Mouse (Mus musculus) stomach, postnatal 0 days (tissue): ENCODE data around the gene Prkg1.

Experiments used
- CTCF ChIP-seq: IDR thresholded peaks from 2 replicates; pipeline ENCODE4 v1.5.1; 2016; ENCODE audit warnings: antibody characterized with exemption, low read depth, mild to moderate bottlenecking, moderate library complexity
- EP300 ChIP-seq: optimal IDR thresholded peaks from 2 replicates; pipeline ENCODE3; 2016; ENCODE audit warnings: antibody characterized with exemption

- no peak for TF ChIP-seq EP300
- no peak for TF ChIP-seq CTCF
Observed at GRCm38 (mm10) chr19:30924032-30924431, 840.8 kb downstream of the Prkg1 start.
